8 mouse cellular contexts compared by ENCODE assay signal in the genomic region with DNA sequence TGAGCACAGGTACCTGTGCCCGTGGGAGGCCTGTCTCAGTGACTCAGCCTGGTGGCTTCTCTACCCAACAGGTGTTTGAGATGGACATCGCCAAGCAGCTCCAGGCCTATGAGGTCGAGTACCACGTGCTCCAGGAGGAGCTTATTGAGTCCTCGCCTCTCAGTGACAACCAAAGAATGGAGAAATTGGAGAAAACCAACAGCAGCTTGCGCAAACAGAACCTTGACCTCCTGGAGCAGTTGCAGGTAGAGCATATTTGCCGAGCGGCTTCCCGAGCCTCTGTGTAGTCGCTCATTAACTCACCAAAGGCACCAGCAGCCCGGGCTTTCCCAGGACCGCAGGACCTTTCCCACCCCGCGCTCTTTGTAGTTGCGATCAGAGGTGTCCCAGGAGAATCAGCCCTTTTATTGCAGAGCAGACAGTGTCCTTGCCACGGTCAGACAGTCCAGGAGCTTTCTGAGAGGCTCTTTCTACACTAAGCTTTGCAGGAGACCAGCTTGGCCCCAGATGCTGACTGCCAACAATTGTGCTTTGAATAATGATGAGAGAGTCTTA.
DNase-seq lines count a peak whose midpoint lies in the region; ATAC-seq and TF ChIP-seq lines count a peak whose summit lies in the region.

No protein-coding gene starts in this region.

- H3K9me3 ChIP-seq in heart, embryonic 15.5 days (replicated peaks), result no peaks in the 10 kb centered on the region
- H3K9me3 ChIP-seq in intestine, embryonic 14.5 days (ENCODE audit: control insufficient read depth, low read length), result no peaks in the 10 kb centered on the region
- no peaks in the 10 kb centered on the region for H3K9me3 ChIP-seq in liver, embryonic 14.5 days (ENCODE audit: control insufficient read depth, low read length)
- no peaks in the 10 kb centered on the region for H3K9me3 ChIP-seq in stomach, embryonic 14.5 days (ENCODE audit: control insufficient read depth, low read depth, low read length)

- 0 out of 2 replicates have a peak overlapping the region, but pooled peaks have one; percentile 20 for H3K27ac ChIP-seq in heart, embryonic 15.5 days
- peak overlapping the region; percentile 86 for H3K27ac ChIP-seq in intestine, embryonic 14.5 days (ENCODE audit: low read depth)
- no peak overlapping the region for H3K27ac ChIP-seq in liver, embryonic 14.5 days
- peak overlapping the region; percentile 81; the same call in 1 of the 2 replicates for H3K27ac ChIP-seq in stomach, embryonic 14.5 days (ENCODE audit: low read length)

- intact Hi-C loops in left cerebral cortex, postnatal 25 days (cut with DNase I), result no loop called here

- no peak overlapping the region for H3K4me3 ChIP-seq in heart, embryonic 15.5 days
- no peak overlapping the region for H3K4me3 ChIP-seq in intestine, embryonic 14.5 days (ENCODE audit: low read depth, low read length)
- no peak overlapping the region for H3K4me3 ChIP-seq in liver, embryonic 14.5 days (ENCODE audit: insufficient read depth in 1 of 2, low read depth in 2 of 2, low read length in 2 of 2)
- no peak overlapping the region for H3K4me3 ChIP-seq in stomach, embryonic 14.5 days (ENCODE audit: low read depth, low read length)

- no peak for TF ChIP-seq CTCF in liver, embryonic 14.5 days (IDR thresholded peaks at IDR 0.05; ENCODE audit: low read depth)

- ATAC-seq in heart, embryonic 15.5 days (replicated peaks; ENCODE audit: insufficient number of reproducible peaks, insufficient read depth, low FRiP score, low read depth), result no peak
- ATAC-seq in intestine, embryonic 14.5 days (replicated peaks; ENCODE audit: low FRiP score, low TSS enrichment, low read depth), result peak; percentile 91
- peak; percentile 81 for ATAC-seq in liver, embryonic 14.5 days (ENCODE audit: insufficient read depth)
- peak; percentile 87 for ATAC-seq in stomach, embryonic 14.5 days (ENCODE audit: insufficient number of reproducible peaks, insufficient read depth, low FRiP score, low read depth)

- no peak overlapping the region for H3K9ac ChIP-seq in heart, embryonic 15.5 days
- H3K9ac ChIP-seq in intestine, embryonic 14.5 days (ENCODE audit: low read length), result no peak overlapping the region
- H3K9ac ChIP-seq in liver, embryonic 14.5 days (replicated peaks), result no peak overlapping the region
- H3K9ac ChIP-seq in stomach, embryonic 14.5 days (replicated peaks; ENCODE audit: low read depth, low read length), result no peak overlapping the region

- peaks cover 18% of the 10 kb centered on the region for H3K36me3 ChIP-seq in heart, embryonic 15.5 days
- peaks cover 57% of the 10 kb centered on the region for H3K36me3 ChIP-seq in intestine, embryonic 14.5 days (ENCODE audit: control insufficient read depth, insufficient read depth, low read length)
- no peaks in the 10 kb centered on the region for H3K36me3 ChIP-seq in liver, embryonic 14.5 days (replicated peaks; ENCODE audit: control insufficient read depth, insufficient read depth, low read depth)
- H3K36me3 ChIP-seq in stomach, embryonic 14.5 days (ENCODE audit: control insufficient read depth, insufficient read depth, low read length), result peaks cover 12% of the 10 kb centered on the region

- H3K4me1 ChIP-seq in heart, embryonic 15.5 days (replicated peaks), result peaks cover 35% of the 10 kb centered on the region
- H3K4me1 ChIP-seq in intestine, embryonic 14.5 days (replicated peaks; ENCODE audit: control insufficient read depth, insufficient read depth, low read length), result peaks cover 8% of the 10 kb centered on the region
- H3K4me1 ChIP-seq in liver, embryonic 14.5 days (replicated peaks; ENCODE audit: control insufficient read depth in 2 of 2, insufficient read depth in 2 of 2, low read length in 1 of 2), result peaks cover 0 to 10% of the 10 kb centered on the region in 2 experiments; a peak in 2 of 4 replicates
- H3K4me1 ChIP-seq in stomach, embryonic 14.5 days (ENCODE audit: control insufficient read depth, insufficient read depth, low read length), result peaks cover 8% of the 10 kb centered on the region

- 86% methylated on average over 16 of the region's 16 CpGs for WGBS in heart, embryonic 15.5 days
- 58% methylated on average over 16 of the region's 16 CpGs for WGBS in intestine, embryonic 14.5 days
- 73% methylated on average over 16 of the region's 16 CpGs for WGBS in liver, embryonic 14.5 days (ENCODE audit: insufficient replicate concordance)
- 62% methylated on average over 16 of the region's 16 CpGs for WGBS in stomach, embryonic 14.5 days

- no peak for TF ChIP-seq EP300 in liver, embryonic 14.5 days (IDR thresholded peaks at IDR 0.05; ENCODE audit: low read depth)

- DNase-seq in heart, adult 18-20 months, result no peak
- DNase-seq in intestine, embryonic 14.5 days (ENCODE audit: low spot score), result peak; percentile 70
- peak; percentile 30 to 42 (median 41) for DNase-seq in liver, embryonic 14.5 days (ENCODE audit: low read depth in 3 of 3, low spot score in 3 of 3)
- DNase-seq in layer of hippocampus, postnatal 36 days, result no peak
- DNase-seq in left cerebral cortex, adult 11 months (ENCODE audit: low spot score), result no peak
- no peak for DNase-seq in left cerebral cortex, postnatal 25 days (ENCODE audit: low spot score in 2 of 2)

- no peak overlapping the region for H3K4me2 ChIP-seq in heart, embryonic 15.5 days
- no peak overlapping the region for H3K4me2 ChIP-seq in intestine, embryonic 14.5 days (ENCODE audit: low read length)
- no peak overlapping the region for H3K4me2 ChIP-seq in liver, embryonic 14.5 days (ENCODE audit: low read depth)
- no peak overlapping the region for H3K4me2 ChIP-seq in stomach, embryonic 14.5 days (replicated peaks; ENCODE audit: low read depth, low read length)

- no peaks in the 10 kb centered on the region for H3K27me3 ChIP-seq in heart, embryonic 15.5 days
- no peaks in the 10 kb centered on the region for H3K27me3 ChIP-seq in intestine, embryonic 14.5 days (replicated peaks; ENCODE audit: control insufficient read depth, insufficient read depth, low read length)
- no peaks in the 10 kb centered on the region for H3K27me3 ChIP-seq in liver, embryonic 14.5 days (ENCODE audit: control insufficient read depth, insufficient read depth, low read length)
- H3K27me3 ChIP-seq in stomach, embryonic 14.5 days (ENCODE audit: control insufficient read depth, insufficient read depth, low read length), result no peaks in the 10 kb centered on the region

Comparison
In these comparisons a context has a peak if more than half of its experiments do, and no peak if none do; other contexts are left out.
1. DNase-seq: peak in intestine, embryonic 14.5 days (single experiment) and liver, embryonic 14.5 days (3 of 3); none in heart, adult 18-20 months (0 of 2), layer of hippocampus, postnatal 36 days (0 of 2), left cerebral cortex, adult 11 months (single experiment) and left cerebral cortex, postnatal 25 days (0 of 2).